Mouse (Mus musculus) intestine, embryonic 15.5 days (tissue): ENCODE measurements at regions not wholly inside any gene's neighbourhood (a gene's known extent, or its start where the extent isn't known, plus 50 kb on each side); places are given as distances from the start of the nearest gene placed in this dataset.
"Not testable (repeated sequence)": the region's sequence is repeated elsewhere in the genome, so short reads cannot be mapped to it uniquely, and the experiment has no call there.

Experiments
- ATAC-seq: fragments of 200-750 bp; cut with Nextera tagmentation; 2 replicates; pipeline ENCODE4 v1.8.0; 2017; ENCODE audit warnings: moderate TSS enrichment, moderate library complexity
- H3K27ac ChIP-seq: fragments of 300-500 bp; sonication (generic); 2 replicates; pipeline ENCODE4 v1.5.1; 2015; ENCODE audit warnings: mild to moderate bottlenecking, inconsistent platforms
- H3K27me3 ChIP-seq: fragments of 300-500 bp; sonication (generic); replicated peaks from 2 replicates; pipeline ENCODE4 v1.6.1; 2015; ENCODE audit warnings: inconsistent platforms
- H3K36me3 ChIP-seq: fragments of 300-500 bp; sonication (generic); 2 replicates; pipeline ENCODE4 v1.6.1; 2015; ENCODE audit warnings: inconsistent platforms
- H3K4me1 ChIP-seq: fragments of 300-500 bp; sonication (generic); replicated peaks from 2 replicates; pipeline ENCODE4 v1.6.1; 2015; ENCODE audit warnings: inconsistent platforms
- H3K4me2 ChIP-seq: fragments of 300-500 bp; sonication (generic); replicated peaks from 2 replicates; pipeline ENCODE4 v1.6.1; 2015; ENCODE audit warnings: mild to moderate bottlenecking, inconsistent platforms
- H3K4me3 ChIP-seq: fragments of 300-500 bp; sonication (generic); replicated peaks from 2 replicates; pipeline ENCODE4 v1.5.1; 2015; ENCODE audit warnings: inconsistent platforms
- H3K9ac ChIP-seq: fragments of 300-500 bp; sonication (generic); 2 replicates; pipeline ENCODE4 v1.6.1; 2015; ENCODE audit warnings: inconsistent platforms
- H3K9me3 ChIP-seq: fragments of 300-500 bp; sonication (generic); 2 replicates; pipeline ENCODE4 v1.6.1; 2016; ENCODE audit warnings: inconsistent platforms
- WGBS: fragments of 180-500 bp; shearing (Covaris S2); methylation state at CpG from one replicate; pipeline ENCODE4 v1.1.7; 2015; 5-methylcytosine and 5-hydroxymethylcytosine counted together

GRCm38 (mm10) chr5:26754129-26754528, 62.9 kb upstream of the Dpp6 start:
- H3K4me3 ChIP-seq, H3K36me3 ChIP-seq, H3K4me1 ChIP-seq, H3K9ac ChIP-seq, H3K27ac ChIP-seq, H3K9me3 ChIP-seq, H3K4me2 ChIP-seq, H3K27me3 ChIP-seq, ATAC-seq: not testable (repeated sequence)
- WGBS = 48% methylated on average over 7 of the region's 7 CpGs
